Mouse (Mus musculus) c-Kit-negative CD71-positive TER-119-positive erythroid progenitor cells, embryonic 14.5 days (primary cell): ENCODE data around the gene Acot12.
"Not testable (repeated sequence)": the region's sequence is repeated elsewhere in the genome, so short reads cannot be mapped to it uniquely, and the experiment has no call there.

Experiments used
- DNase-seq: peaks from one replicate; pipeline ENCODE4 v3.0.0-alpha.2; 2013; ENCODE audit warnings: low read depth, low spot score

The Acot12 gene

DNA sequence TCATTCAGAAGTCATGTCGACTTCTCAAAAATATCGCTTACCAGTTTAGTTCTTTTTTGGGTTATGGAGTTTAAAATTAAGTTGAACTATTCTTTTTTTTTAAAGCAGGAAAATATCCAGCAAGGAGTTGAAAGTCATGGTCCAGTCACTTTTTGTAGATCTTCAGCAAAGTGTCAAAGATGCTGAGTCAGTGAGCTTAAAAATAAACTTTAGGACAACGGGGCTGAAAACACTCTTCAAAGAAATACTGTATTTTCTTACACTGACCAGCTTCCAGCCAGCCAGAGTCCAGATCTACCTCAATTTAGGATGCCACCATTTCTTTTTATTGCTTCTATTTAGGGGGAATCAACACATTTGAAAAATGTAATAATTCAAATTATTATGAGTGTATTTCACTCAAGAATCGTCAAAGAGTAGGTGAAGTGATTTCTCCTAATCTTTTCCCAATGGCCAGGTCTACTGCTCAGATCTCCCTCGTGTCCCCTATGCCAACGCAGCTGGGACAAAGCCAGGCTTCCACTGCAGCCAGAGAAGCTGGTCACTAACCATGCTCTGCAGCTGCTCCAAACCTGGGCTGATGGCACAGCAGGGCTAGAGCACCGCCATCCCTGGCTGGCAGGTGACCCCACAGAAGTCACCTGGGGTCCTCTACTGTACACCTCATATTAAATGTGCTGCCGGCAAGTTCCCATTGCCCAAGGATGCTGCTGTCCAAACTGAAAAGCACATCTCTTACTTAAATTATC lies 19.2 kb downstream of the Acot12 start:
- no peak for DNase-seq

DNA sequence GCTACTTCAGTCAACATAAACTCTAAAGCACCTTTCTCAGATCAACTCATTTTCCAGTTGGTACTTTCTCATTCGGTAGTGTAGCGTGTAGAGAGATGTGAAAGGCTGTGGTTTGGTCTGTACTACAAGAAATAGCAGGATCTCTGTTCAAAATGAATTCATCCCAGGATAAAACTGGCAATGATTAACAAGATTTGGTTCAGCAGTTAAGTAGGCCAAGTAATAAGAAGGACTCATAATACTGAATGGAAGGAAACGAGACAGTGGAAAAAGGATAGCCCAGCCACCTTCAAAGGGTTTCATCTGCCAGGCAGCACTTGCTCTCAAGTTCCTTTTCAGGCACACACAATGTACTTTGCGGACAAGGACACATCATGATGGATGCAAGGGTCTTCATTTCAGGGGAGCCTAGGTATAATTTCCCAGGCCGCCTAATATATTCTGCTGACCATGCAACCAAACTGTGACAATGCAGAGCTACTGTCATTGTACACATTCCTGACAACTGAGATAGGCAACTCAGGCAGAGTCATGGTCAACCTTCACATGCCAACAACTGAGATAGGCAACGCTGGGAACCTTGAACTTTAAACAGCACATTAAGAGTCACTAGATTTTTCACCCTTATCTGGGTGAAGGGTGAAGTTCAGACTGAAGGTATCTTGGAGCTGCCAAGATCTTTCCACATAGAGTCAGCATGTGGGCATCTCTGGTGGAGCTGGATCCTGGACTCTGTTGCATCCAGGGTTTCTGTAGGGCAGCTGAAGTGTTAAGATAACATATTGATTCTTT lies 20.5 kb downstream of the Acot12 start:
- DNase-seq = no peak

DNA sequence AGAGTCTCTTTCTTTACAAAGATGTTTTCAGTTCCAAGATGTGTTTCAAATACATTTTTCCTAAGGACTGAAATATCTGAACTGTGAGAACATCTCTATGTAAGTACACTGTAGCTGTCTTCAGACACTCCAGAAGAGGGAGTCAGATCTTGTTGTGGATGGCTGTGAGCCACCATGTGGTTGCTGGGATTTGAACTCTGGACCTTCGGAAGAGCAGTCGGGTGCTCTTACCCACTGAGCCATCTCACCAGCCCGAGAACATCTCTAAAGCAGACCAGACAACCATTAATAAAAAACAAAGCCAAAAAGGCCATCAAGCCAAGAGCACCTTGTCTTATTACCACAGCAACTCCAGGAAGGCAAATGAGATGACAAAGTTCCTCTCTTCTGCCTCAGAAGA lies 22.3 kb downstream of the Acot12 start:
- not testable (repeated sequence) for DNase-seq

GRCm38 (mm10) chr13:91765627-91766026 lies 24.3 kb downstream of the Acot12 start:
- no peak for DNase-seq

GRCm38 (mm10) chr13:91768683-91769651 lies 27.7 kb downstream of the Acot12 start:
- no peak for DNase-seq

DNA sequence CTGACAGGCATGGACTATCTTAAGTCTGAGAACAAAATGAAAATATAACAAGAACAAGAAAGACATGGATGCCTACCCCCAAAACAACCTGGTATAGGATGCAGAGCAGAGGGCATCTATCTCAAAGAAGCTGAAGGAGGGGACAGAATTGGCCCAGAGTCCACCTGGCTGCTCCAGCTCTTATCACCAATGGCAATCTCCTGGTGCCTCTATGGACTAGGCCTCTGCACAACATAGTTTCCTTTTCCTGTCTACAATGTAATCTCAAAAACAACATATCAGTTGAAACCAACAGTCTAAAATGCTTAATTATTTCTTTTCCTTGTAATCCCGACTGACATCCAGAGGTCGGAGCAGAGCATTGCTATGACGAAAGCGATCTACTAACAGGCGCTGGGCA lies 36.8 kb downstream of the Acot12 start:
- DNase-seq = no peak

- DNase-seq = no peak
Measured at GRCm38 (mm10) chr13:91779892-91780291, 38.6 kb downstream of the Acot12 start.

DNA sequence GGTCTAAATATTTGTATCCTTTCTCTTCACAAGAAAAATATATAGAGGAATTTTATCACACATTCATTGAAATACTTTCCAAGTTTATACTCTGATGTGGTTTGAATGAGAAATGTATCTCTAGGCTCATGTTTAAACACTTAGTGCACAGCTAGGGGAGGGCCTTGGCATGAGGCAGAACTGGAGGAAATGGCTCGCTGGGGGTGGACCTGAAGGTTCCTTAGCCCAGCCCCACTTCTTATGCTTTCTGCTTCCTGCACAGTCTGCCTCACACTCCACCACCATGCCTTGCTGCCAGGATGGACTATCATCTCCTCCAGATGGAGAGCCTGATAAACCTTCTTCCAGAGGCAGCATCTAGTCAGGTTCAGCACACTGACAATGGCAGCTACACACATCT lies 50.7 kb downstream of the Acot12 start:
- DNase-seq = no peak

DNA sequence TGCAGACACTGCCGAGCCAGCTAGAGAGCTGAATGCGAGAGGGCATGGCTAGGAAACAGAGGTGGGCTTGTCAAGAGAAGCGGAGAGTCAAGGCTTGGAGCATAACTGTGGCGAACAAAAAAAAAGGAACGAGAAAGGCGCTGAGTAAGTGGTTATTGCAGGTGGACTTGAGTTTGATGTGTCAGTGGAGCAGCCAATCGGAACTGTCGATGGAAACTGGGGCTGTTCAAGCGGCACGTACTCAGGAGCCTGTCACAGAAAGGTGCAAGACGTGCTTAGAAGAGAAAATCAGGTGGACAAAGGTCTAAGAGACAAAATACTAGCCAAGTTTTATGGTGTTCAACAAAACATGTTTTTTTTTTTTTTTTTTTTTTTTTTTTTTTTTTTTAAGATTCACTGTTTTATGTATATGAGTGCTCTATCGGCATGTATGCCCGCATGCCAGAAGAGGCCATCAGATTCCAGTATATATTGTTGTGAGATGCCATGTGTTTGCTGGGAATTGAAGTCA lies 53.7 kb downstream of the Acot12 start:
- no peak for DNase-seq

DNA sequence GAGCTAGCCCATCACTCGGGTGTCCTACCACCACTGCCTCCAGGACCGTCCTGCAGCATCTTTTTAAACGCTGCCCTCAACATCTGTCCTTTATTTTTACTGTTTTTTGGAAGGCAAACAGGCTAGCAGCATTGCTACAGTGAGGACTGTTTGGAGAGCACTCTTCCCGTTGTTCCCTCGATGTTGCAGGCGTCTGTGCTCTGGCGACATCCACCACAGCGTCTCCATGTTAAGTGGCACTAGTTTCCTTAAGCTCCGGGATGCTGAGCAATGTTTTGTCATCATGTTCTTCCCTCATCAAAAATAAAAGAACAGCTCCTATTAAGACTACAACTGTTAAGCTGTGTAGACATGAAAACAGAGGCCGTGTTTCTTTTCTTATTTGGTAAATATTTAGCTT lies 54.3 kb downstream of the Acot12 start:
- DNase-seq = no peak

DNA sequence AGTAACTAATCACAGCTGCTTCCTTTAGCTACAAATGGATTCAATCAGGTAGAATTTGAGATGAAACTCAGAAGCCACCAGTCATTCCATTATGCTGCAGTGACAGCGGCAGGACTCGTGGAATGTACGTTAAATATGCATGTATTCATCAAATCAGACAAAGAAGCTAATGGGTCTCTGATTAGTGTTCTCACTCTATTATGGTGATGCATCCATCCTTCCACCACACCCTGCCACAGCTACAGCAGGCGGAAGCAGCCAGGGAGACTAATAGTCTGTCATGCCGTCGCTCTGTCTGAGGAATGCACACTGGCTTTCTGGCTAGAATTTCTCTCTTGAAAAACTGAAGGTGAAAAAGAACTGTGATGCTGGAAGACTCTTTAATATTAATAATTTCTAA lies 54.7 kb downstream of the Acot12 start:
- DNase-seq = no peak

GRCm38 (mm10) chr13:91796916-91797315 lies 55.6 kb downstream of the Acot12 start:
- no peak for DNase-seq

DNA sequence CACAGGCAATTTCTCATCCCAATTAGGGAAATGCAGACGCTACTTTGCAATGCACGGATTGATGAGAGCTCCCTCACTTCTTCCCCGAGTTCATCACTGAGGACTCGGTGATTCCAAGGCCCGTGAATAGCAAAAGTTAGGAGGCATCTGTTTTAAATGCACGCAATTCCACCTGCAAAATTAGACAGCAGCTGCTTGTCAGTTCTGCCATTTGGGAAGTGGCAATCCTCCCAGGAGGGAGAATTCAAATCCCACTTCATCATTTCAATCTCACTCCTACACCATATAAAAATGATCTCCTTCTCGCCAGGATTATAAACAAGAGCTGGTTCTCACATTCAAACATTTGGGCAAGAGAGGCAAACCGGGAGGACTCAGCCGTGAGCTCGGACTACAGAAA lies 56.1 kb downstream of the Acot12 start:
- DNase-seq = no peak

DNA sequence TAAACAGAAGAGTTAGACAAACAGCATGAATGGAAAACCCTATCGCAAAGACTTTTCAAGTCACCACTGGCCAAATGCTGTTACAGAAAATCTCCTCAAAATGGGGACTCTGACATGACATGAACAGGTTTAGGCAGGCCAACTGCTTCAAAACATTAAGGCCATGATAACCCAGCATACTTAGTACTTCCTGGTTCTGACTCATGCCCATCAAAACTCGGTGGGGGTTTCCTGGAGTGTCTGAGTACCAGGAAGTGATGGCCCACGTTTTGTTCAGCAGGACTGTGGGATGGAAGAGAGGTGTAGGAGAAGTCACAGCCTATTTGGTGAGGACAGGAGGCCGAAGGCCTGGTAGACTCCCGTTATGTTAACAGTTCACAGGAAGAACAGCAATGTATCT lies 60.4 kb downstream of the Acot12 start:
- DNase-seq = no peak

- DNase-seq = peak; percentile 76
Measured at GRCm38 (mm10) chr13:91807155-91807839, 66.0 kb downstream of the Acot12 start, which contains the start of gene Zcchc9. Zcchc9 (minus strand) TSS chr13:91807705.

DNA sequence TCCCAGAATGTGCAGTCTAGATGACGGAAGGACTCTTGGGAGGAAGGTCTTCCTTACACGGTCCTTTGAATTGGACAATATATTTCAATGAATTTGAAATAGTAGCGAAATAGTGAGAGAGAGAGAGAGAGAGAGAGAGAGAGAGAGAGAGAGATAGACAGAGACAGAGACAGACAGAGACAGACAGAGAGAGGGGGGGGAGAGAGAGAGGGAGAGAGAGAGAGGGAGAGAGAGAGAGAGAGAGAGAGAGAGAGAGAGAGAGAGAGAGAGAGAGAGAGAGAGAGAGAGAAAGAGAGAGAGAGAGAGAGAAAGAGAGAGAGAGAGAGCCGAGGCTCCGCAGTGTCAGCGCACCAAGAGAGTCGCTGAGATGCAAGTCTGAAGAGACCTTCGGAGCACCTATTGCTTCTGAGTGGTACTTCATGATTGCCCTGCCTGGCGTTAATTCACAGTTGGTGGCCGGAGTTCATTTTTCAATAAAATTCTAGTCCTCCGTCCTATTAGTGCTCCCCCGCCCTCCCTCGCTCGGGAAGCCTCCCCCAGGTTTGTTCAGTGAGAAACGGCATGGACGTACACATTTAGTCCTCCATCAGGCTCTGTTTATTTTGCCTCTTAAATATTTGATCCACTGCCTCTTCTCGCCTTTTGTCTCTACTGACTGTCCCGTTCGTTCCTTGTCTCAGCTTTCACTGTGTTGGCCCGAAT lies 66.7 kb downstream of the Acot12 start:
- DNase-seq = no peak

- no peak for DNase-seq
Measured at GRCm38 (mm10) chr13:91809476-91809875, 68.2 kb downstream of the Acot12 start.

- no peak for DNase-seq
Measured at GRCm38 (mm10) chr13:91814670-91815069, 73.4 kb downstream of the Acot12 start.

- no peak for DNase-seq
Measured at GRCm38 (mm10) chr13:91823735-91824134, 82.4 kb downstream of the Acot12 start.

DNA sequence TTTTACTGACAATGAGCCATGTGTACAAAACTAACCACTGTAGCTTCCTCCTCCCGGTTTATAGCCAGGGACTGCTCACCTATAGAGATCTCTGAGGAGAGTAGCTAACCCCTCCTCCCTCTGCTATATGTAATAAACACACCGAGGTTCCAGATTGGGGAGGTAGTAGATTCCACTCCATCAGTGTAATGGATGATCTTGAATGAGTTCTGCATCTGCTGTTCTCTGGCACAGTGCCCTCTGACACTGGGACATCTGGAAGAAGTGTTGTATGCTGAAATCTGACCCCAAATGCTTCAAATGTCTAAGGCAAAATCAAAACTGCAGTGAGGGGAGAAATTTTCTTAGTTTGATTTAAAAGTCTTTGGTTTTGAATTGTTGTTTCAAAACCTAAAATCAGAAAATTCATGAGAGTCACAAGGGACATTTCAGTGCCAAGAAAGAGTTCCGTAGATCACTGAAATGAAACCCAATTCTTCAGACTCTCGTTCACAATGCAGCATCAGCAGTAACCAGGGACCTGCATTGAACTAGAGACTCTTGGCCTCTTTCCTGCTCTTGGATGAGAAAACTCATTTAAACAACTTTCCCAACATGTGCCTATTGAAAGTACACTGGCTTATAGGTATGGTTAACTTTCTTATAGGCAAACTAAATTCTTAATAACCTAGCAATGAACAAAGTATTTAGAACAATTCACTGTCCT lies 83.7 kb downstream of the Acot12 start:
- DNase-seq = no peak
